In the genomic region with DNA sequence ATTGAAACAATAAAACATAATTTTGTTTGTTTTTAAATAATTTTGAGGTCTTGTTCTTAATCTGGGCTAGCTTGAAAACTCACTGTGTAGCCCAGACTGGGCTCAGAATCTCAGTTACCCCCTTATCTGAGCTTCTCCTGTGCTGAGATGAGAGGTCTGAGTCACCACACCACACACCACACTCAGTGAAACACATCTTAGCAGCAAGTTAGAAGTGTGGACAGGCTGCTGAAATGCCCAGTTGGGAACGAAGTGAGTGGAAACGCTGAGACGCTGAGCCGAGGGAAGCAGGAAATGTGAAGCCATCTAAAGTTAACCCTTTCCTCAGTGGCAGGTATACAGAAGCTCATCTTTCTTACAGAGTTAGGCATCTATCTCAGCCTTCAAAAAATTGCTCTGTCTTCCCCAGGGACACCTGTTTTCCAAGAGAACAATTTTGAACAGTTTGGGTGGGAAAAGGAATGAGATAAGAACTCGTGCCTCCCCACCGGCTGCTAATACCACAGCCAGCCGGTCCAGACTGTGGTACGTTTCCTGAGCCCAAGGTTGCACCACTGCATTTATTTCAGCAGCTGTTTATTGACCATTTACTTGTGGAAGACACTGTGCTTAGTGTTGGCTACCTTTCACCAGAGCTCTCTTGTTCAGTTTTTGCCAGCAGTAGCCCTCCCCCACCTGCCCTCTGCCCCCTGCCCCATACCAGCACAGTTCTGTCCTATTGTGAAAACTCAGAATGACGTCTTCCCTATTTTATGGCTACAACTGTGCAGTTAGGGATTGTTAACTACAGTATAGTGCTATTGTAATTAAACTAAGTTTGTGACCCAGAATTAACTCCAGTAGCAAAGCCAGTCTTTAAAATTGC, we compare ENCODE assay signal across 11 mouse cellular contexts. TPM values are rescaled to one million over a fixed set of nuclear protein-coding genes. Genes with fewer than 3 reads are reported as not detected.
DNase-seq lines count a peak whose midpoint lies in the region; ATAC-seq lines count a peak whose summit lies in the region.
"Had no signal": no experiment of that assay in that cellular context is flagged by ENCODE, and none has a peak within 500 bp of the region (broad histone marks: within the 10 kb centered on the region; RNA-seq: fewer than 3 reads in every experiment).

No protein-coding gene starts in this region.

- H3K9me3 ChIP-seq in neural tube, embryonic 13.5 days, result no peaks in the 10 kb centered on the region
- H3K9me3 ChIP-seq in neural tube, embryonic 15.5 days (replicated peaks), result no peaks in the 10 kb centered on the region
- no peaks in the 10 kb centered on the region for H3K9me3 ChIP-seq in liver, embryonic 11.5 days (ENCODE audit: control insufficient read depth, low read length)

- H3K27me3 ChIP-seq in neural tube, embryonic 13.5 days, result no peaks in the 10 kb centered on the region
- no peaks in the 10 kb centered on the region for H3K27me3 ChIP-seq in neural tube, embryonic 15.5 days (replicated peaks)
- no peaks in the 10 kb centered on the region for H3K27me3 ChIP-seq in liver, embryonic 11.5 days (replicated peaks; ENCODE audit: control insufficient read depth, insufficient read depth, low read length)

- H3K4me2 ChIP-seq in neural tube, embryonic 13.5 days, result no peak overlapping the region
- H3K4me2 ChIP-seq in neural tube, embryonic 15.5 days, result no peak overlapping the region
- H3K4me2 ChIP-seq in liver, embryonic 11.5 days, result peak overlapping the region; percentile 26; the same call in 1 of the 2 replicates

- WGBS in neural tube, embryonic 13.5 days, result 22% methylated on average over 9 of the region's 9 CpGs
- WGBS in neural tube, embryonic 15.5 days, result 23% methylated on average over 9 of the region's 9 CpGs
- WGBS in liver, embryonic 11.5 days, result 16% methylated on average over 9 of the region's 9 CpGs

- peak; percentile 42 for DNase-seq in embryo, embryonic 10 days (ENCODE audit: low spot score)
- DNase-seq in embryo, embryonic 9.5 days (ENCODE audit: extremely low spot score), result no peak
- no peak for DNase-seq in liver, embryonic 11.5 days (ENCODE audit: low spot score)
- DNase-seq in frontal cortex, postnatal 25 days (ENCODE audit: low spot score in 2 of 2), result no peak
- DNase-seq in cerebellum, postnatal 10 days, result no peak
- DNase-seq in urinary bladder, postnatal 36 days (ENCODE audit: low spot score in 2 of 2), result no peak
- DNase-seq: adrenal gland, postnatal 14 days; cerebellum, adult 18-20 months; right cerebral cortex, postnatal 25 days had no signal

- peaks cover 18% of the 10 kb centered on the region for H3K4me1 ChIP-seq in neural tube, embryonic 13.5 days (replicated peaks)
- H3K4me1 ChIP-seq in neural tube, embryonic 15.5 days, result peaks cover 10% of the 10 kb centered on the region; the same call in 1 of the 2 replicates
- peaks cover 6% of the 10 kb centered on the region for H3K4me1 ChIP-seq in liver, embryonic 11.5 days (replicated peaks; ENCODE audit: control insufficient read depth, insufficient read depth, low read length)

- H3K27ac ChIP-seq in neural tube, embryonic 13.5 days (replicated peaks), result no peak overlapping the region
- H3K27ac ChIP-seq in neural tube, embryonic 15.5 days (replicated peaks), result no peak overlapping the region
- H3K27ac ChIP-seq in liver, embryonic 11.5 days (ENCODE audit: low read depth, low read length), result no peak overlapping the region

- no peak overlapping the region for H3K9ac ChIP-seq in neural tube, embryonic 13.5 days
- no peak overlapping the region for H3K9ac ChIP-seq in neural tube, embryonic 15.5 days (replicated peaks)
- H3K9ac ChIP-seq in liver, embryonic 11.5 days (ENCODE audit: low read depth, low read length), result no peak overlapping the region

- H3K4me3 ChIP-seq in neural tube, embryonic 13.5 days, result no peak overlapping the region
- H3K4me3 ChIP-seq in neural tube, embryonic 15.5 days (replicated peaks), result no peak overlapping the region
- H3K4me3 ChIP-seq in liver, embryonic 11.5 days (ENCODE audit: low read depth, low read length), result no peak overlapping the region

- peak; percentile 43; the same call in 1 of the 2 replicates for ATAC-seq in neural tube, embryonic 13.5 days (ENCODE audit: low read depth)
- no peak for ATAC-seq in neural tube, embryonic 15.5 days (ENCODE audit: low FRiP score)
- no peak for ATAC-seq in liver, embryonic 11.5 days (replicated peaks; ENCODE audit: low FRiP score)

- H3K36me3 ChIP-seq in neural tube, embryonic 13.5 days, result no peaks in the 10 kb centered on the region
- H3K36me3 ChIP-seq in neural tube, embryonic 15.5 days, result no peaks in the 10 kb centered on the region
- H3K36me3 ChIP-seq in liver, embryonic 11.5 days (ENCODE audit: control insufficient read depth, insufficient read depth, low read length), result no peaks in the 10 kb centered on the region

RNA-seq across cellular contexts. Expression of a gene that starts 17.8 kb away (rescaled TPM):
- polyA plus RNA-seq in neural tube, embryonic 13.5 days (2015; fragmentation: Nextera tagmentation; extraction: Ambion mirVana), result 307 and 324 TPM in 2 replicates
- polyA plus RNA-seq in neural tube, embryonic 15.5 days (2015; fragmentation: Nextera tagmentation; extraction: Ambion mirVana), result 253 and 302 TPM in 2 replicates
- 183 and 200 TPM in 2 replicates for polyA plus RNA-seq in liver, embryonic 11.5 days (2014; fragmentation: Nextera tagmentation; extraction: Ambion mirVana)
